Comparison of ENCODE assay signal across 8 mouse cellular contexts in genomic region chr1:64305427-64306213, GRCm38 (mm10).
A peak's percentile ranks its signal among the peaks of the same experiment; 100 is the strongest.
DNase-seq lines count a peak whose midpoint lies in the region; ATAC-seq and TF ChIP-seq lines count a peak whose summit lies in the region.

No protein-coding gene starts in this region.

- H3K4me3 ChIP-seq in E14TG2a.4 (replicated peaks; ENCODE audit: low read length): peak overlapping the region; percentile 41; the same call in 1 of the 2 replicates
- peak overlapping the region; percentile 59 for H3K4me3 ChIP-seq in bone marrow macrophage, adult 2 months (ENCODE audit: insufficient read depth, low read length)
- H3K4me3 ChIP-seq in forebrain, embryonic 10.5 days: no peak overlapping the region
- H3K4me3 ChIP-seq in heart, embryonic 15.5 days: no peak overlapping the region
- no peak overlapping the region for H3K4me3 ChIP-seq in kidney, postnatal 0 days (replicated peaks; ENCODE audit: low read depth, low read length)
- H3K4me3 ChIP-seq in liver, embryonic 13.5 days (replicated peaks): no peak overlapping the region
- no peak overlapping the region for H3K4me3 ChIP-seq in neural tube, embryonic 13.5 days

- ATAC-seq in heart, embryonic 15.5 days (replicated peaks; ENCODE audit: insufficient number of reproducible peaks, insufficient read depth, low FRiP score, low read depth): peak; percentile 83
- ATAC-seq in kidney, postnatal 0 days (replicated peaks; ENCODE audit: low FRiP score, low read depth): peak; percentile 76
- peak; percentile 50 for ATAC-seq in liver, embryonic 13.5 days (ENCODE audit: low read depth)
- peak; percentile 88 for ATAC-seq in neural tube, embryonic 13.5 days (ENCODE audit: low read depth)

- peak overlapping the region; percentile 24 for H3K4me2 ChIP-seq in heart, embryonic 15.5 days
- H3K4me2 ChIP-seq in kidney, postnatal 0 days (ENCODE audit: low read length): no peak overlapping the region
- no peak overlapping the region for H3K4me2 ChIP-seq in liver, embryonic 13.5 days
- H3K4me2 ChIP-seq in neural tube, embryonic 13.5 days: no peak overlapping the region

- H3K9ac ChIP-seq in heart, embryonic 15.5 days: no peak overlapping the region
- H3K9ac ChIP-seq in kidney, postnatal 0 days (ENCODE audit: low read depth, low read length): no peak overlapping the region
- H3K9ac ChIP-seq in liver, embryonic 13.5 days: no peak overlapping the region
- H3K9ac ChIP-seq in neural tube, embryonic 13.5 days: no peak overlapping the region

- no peak for DNase-seq in forebrain, embryonic 10.5 days (ENCODE audit: extremely low spot score, low spot score)
- peak; percentile 86 for DNase-seq in kidney, postnatal 0 days (ENCODE audit: low spot score)
- no peak for DNase-seq in liver, embryonic 13.5 days
- DNase-seq in T-cell, adult 2 months (ENCODE audit: low spot score): no peak

- H3K9me3 ChIP-seq in E14TG2a.4 (ENCODE audit: low read length): no peaks in the 10 kb centered on the region
- H3K9me3 ChIP-seq in forebrain, embryonic 10.5 days: no peaks in the 10 kb centered on the region
- H3K9me3 ChIP-seq in heart, embryonic 15.5 days (replicated peaks): no peaks in the 10 kb centered on the region
- no peaks in the 10 kb centered on the region for H3K9me3 ChIP-seq in kidney, postnatal 0 days (replicated peaks; ENCODE audit: low read length)
- no peaks in the 10 kb centered on the region for H3K9me3 ChIP-seq in liver, embryonic 13.5 days (replicated peaks)
- H3K9me3 ChIP-seq in neural tube, embryonic 13.5 days: no peaks in the 10 kb centered on the region

- H3K4me1 ChIP-seq in E14TG2a.4 (replicated peaks; ENCODE audit: low read depth, low read length): peaks cover 56% of the 10 kb centered on the region
- peaks cover 37% of the 10 kb centered on the region for H3K4me1 ChIP-seq in bone marrow macrophage, adult 2 months (ENCODE audit: control insufficient read depth, insufficient read depth, low read length)
- H3K4me1 ChIP-seq in forebrain, embryonic 10.5 days: peaks cover 22% of the 10 kb centered on the region
- H3K4me1 ChIP-seq in heart, embryonic 15.5 days (replicated peaks): peaks cover 37% of the 10 kb centered on the region
- 0 out of 2 replicates have a peak, but pooled peaks cover 3% of the 10 kb centered on the region for H3K4me1 ChIP-seq in kidney, postnatal 0 days (replicated peaks; ENCODE audit: insufficient read depth, low read length)
- H3K4me1 ChIP-seq in liver, embryonic 13.5 days (replicated peaks): peaks cover 17% of the 10 kb centered on the region; the same call in 1 of the 2 replicates
- H3K4me1 ChIP-seq in neural tube, embryonic 13.5 days (replicated peaks): peaks cover 34% of the 10 kb centered on the region

- H3K27me3 ChIP-seq in E14TG2a.4 (ENCODE audit: insufficient read depth, low read length): no peaks in the 10 kb centered on the region; the same call in 1 of the 2 replicates
- no peaks in the 10 kb centered on the region for H3K27me3 ChIP-seq in forebrain, embryonic 10.5 days (ENCODE audit: poor library complexity, severe bottlenecking)
- no peaks in the 10 kb centered on the region for H3K27me3 ChIP-seq in heart, embryonic 15.5 days
- no peaks in the 10 kb centered on the region for H3K27me3 ChIP-seq in kidney, postnatal 0 days (ENCODE audit: insufficient read depth, low read length)
- H3K27me3 ChIP-seq in liver, embryonic 13.5 days: no peaks in the 10 kb centered on the region
- no peaks in the 10 kb centered on the region for H3K27me3 ChIP-seq in neural tube, embryonic 13.5 days

- no peak for TF ChIP-seq CTCF in E14TG2a.4 (conservative IDR thresholded peaks at IDR 0.05; ENCODE audit: low read length)
- TF ChIP-seq CTCF in bone marrow macrophage, adult 2 months (IDR thresholded peaks at IDR 0.05; ENCODE audit: low read depth, low read length): no peak
- TF ChIP-seq CTCF in kidney, postnatal 0 days (IDR thresholded peaks at IDR 0.05; ENCODE audit: low read depth): no peak

- peak overlapping the region; percentile 98 for H3K27ac ChIP-seq in bone marrow macrophage, adult 2 months (ENCODE audit: insufficient read depth, low read depth, low read length)
- H3K27ac ChIP-seq in forebrain, embryonic 10.5 days: peak overlapping the region; percentile 49
- H3K27ac ChIP-seq in heart, embryonic 15.5 days: peak overlapping the region; percentile 91
- H3K27ac ChIP-seq in kidney, postnatal 0 days: peak overlapping the region; percentile 51
- peak overlapping the region; percentile 63 for H3K27ac ChIP-seq in liver, embryonic 13.5 days
- peak overlapping the region; percentile 80 for H3K27ac ChIP-seq in neural tube, embryonic 13.5 days (replicated peaks)

- no peaks in the 10 kb centered on the region for H3K36me3 ChIP-seq in E14TG2a.4 (ENCODE audit: insufficient read depth, low read length)
- H3K36me3 ChIP-seq in forebrain, embryonic 10.5 days (replicated peaks): no peaks in the 10 kb centered on the region
- no peaks in the 10 kb centered on the region for H3K36me3 ChIP-seq in heart, embryonic 15.5 days
- H3K36me3 ChIP-seq in kidney, postnatal 0 days (ENCODE audit: insufficient read depth, low read length): no peaks in the 10 kb centered on the region
- H3K36me3 ChIP-seq in liver, embryonic 13.5 days: no peaks in the 10 kb centered on the region
- no peaks in the 10 kb centered on the region for H3K36me3 ChIP-seq in neural tube, embryonic 13.5 days

- WGBS in forebrain, embryonic 10.5 days: 65% methylated on average over 13 of the region's 13 CpGs
- WGBS in heart, embryonic 15.5 days: 25% methylated on average over 13 of the region's 13 CpGs
- 35% methylated on average over 13 of the region's 13 CpGs for WGBS in kidney, postnatal 0 days
- WGBS in liver, embryonic 13.5 days (ENCODE audit: insufficient replicate concordance): 26% methylated on average over 13 of the region's 13 CpGs
- WGBS in neural tube, embryonic 13.5 days: 21% methylated on average over 13 of the region's 13 CpGs

- TF ChIP-seq POLR2A in bone marrow macrophage, adult 2 months (IDR thresholded peaks at IDR 0.05; ENCODE audit: borderline replicate concordance, low read depth, low read length): no peak

Comparison
In these comparisons a context has a peak if more than half of its experiments do, and no peak if none do; other contexts are left out.
1. H3K4me3 ChIP-seq: peak in E14TG2a.4 (single experiment) and bone marrow macrophage, adult 2 months (single experiment); none in forebrain, embryonic 10.5 days (single experiment), heart, embryonic 15.5 days (single experiment), kidney, postnatal 0 days (single experiment), liver, embryonic 13.5 days (single experiment) and neural tube, embryonic 13.5 days (single experiment).
2. Peak in every context shown above with its lines, with median percentiles within 50 percentile points of each other: H3K27ac ChIP-seq and ATAC-seq.